Mouse (Mus musculus): Measurements from ENCODE around the gene Pip5k1b.

DNA sequence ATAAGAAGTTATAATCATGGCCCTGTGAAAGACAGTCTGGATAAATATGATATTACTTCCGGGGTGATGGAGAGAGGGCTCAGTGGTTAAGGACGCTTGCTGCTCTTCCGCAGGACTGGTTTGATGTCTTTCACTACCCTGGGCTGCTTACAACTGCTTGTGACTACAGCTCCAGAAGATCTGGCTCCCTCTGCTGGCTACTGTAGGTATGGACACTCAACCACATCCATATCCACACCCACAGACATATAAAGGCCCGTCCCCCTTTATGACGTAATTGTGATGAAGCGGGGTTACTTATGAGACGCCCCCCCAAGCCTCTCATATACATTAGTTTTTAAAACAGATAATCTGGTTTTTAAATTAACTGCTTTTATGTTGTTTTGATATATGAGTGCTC, 290.7 kb downstream of the Pip5k1b start:
- TF ChIP-seq POLR2A (IDR thresholded peaks at IDR 0.05; ENCODE audit: insufficient read length, low read depth): no peak
- no peak for TF ChIP-seq POLR2AphosphoS2 (IDR thresholded peaks at IDR 0.05; ENCODE audit: insufficient read length, low read depth)
- TF ChIP-seq REST (IDR thresholded peaks at IDR 0.05; ENCODE audit: insufficient read depth, insufficient read length): no peak
- no peak for TF ChIP-seq E2F4 (IDR thresholded peaks at IDR 0.05; ENCODE audit: insufficient read depth)
- no peak for TF ChIP-seq MYOG (IDR thresholded peaks at IDR 0.05; ENCODE audit: control insufficient read depth in 1 of 3, insufficient read depth in 1 of 3, insufficient read length in 2 of 3, low read depth in 2 of 3)
- no peak for TF ChIP-seq MAX (IDR thresholded peaks at IDR 0.05; ENCODE audit: low read depth)
- no peak for TF ChIP-seq TCF12 (IDR thresholded peaks at IDR 0.05; ENCODE audit: insufficient read depth, poor library complexity, severe bottlenecking)
- no peak for TF ChIP-seq TCF3 (IDR thresholded peaks at IDR 0.05; ENCODE audit: insufficient read length, low read depth)

All from myocyte (in vitro differentiated cells).